Mouse (Mus musculus): ENCODE measurements around the gene Dmrtc2. TPM values are rescaled to one million over a fixed set of nuclear protein-coding genes. Genes with fewer than 3 reads are reported as not detected.

Gene Dmrtc2
- total RNA-seq, 2 experiments from 2014 or later = not detected

DNA sequence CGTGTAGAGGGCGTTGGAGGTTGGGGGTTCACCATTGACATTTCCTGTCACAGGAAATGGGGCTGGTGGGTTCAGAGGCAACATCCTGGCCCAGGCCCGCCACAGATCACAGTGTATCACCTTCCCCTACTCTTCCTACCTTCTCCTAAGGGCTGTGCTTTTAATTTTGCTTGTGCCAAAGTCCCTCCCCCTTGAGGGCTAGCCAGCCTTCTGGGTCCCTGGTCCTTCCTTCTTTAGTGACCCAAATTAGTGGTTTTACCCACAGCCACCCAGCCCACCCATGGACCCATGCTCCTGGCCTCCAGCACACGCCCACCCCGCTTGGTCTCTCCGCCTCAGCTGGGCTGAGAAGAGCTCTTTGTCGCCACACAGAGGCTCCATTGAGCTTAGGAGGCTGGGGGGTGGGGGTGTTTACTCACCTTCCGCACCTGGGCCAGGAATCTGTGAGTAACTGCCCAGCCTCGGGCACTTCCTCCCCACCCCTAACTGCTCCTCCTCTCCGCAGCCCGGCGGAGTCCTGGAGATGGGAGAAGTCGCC, 37.4 kb downstream of the Dmrtc2 start:
- intact Hi-C loops (cut with DNase I) = no loop called here
- no peak for DNase-seq
- no peak overlapping the region for H3K4me3 ChIP-seq
- no peak for TF ChIP-seq CTCF (IDR thresholded peaks at IDR 0.05)
- H3K27ac ChIP-seq = no peak overlapping the region; the same call in 1 of the 2 replicates

DNA sequence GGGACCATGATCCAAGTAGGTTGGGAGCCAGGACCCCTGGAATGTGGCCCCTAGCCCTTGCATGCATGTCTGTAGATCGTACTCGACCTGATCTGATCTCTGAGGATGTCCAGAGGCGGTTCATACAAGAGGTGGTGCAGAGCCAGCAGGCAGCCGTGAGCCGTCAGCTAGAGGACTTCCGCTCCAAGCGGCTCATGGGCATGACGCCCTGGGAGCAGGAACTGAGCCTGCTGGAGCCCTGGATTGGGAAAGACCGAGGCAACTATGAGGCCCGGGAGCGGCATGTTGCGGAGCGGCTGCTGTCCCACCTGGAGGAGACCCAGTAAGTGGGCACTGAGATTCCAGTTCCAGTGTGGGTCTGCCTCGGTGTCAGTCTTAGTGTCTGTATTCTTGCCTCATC, 42.6 kb downstream of the Dmrtc2 start:
- no peak for TF ChIP-seq CTCF (IDR thresholded peaks at IDR 0.05)
- intact Hi-C loops (cut with DNase I) = no loop called here
- Histone ChIP-seq H3K27ac (no peak overlapping the region), H3K4me3 (no peak overlapping the region)
- no peak for DNase-seq

DNA sequence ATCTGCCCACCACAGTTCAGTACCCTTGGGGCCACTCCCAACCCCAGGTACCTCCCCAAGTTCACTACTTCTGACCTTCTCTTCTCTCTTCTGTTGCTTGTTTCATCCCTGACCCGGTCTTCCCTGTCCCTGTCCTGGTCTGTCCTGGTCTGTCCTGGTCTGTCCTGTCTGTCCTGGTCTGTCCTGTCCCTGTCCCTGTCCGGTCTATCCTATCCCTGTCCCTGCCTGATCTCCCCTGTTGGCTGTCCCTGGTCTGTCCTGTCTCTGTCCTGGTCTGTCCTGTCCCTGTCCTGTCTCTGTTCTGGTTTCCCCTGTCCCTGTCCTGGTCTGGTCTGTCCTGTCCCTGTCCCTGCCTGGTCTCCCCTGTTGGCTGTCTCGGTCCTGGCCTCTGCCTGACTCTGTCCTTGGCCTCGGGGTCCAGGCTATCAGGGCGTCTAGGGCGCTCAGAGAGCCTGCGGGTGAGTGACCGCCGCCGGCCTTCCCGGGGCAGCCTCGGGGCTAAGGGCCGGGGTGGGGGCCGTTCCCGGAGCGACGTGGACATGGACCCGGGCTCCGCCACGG, 49.0 kb downstream of the Dmrtc2 start:
- no peak for TF ChIP-seq CTCF (IDR thresholded peaks at IDR 0.05)
- Histone ChIP-seq H3K27ac (peak overlapping the region; percentile 64), H3K4me3 (peak overlapping the region; percentile 23; the same call in 1 of the 2 replicates)
- DNase-seq = peak; percentile 48
- intact Hi-C loops (cut with DNase I) = no loop called here

DNA sequence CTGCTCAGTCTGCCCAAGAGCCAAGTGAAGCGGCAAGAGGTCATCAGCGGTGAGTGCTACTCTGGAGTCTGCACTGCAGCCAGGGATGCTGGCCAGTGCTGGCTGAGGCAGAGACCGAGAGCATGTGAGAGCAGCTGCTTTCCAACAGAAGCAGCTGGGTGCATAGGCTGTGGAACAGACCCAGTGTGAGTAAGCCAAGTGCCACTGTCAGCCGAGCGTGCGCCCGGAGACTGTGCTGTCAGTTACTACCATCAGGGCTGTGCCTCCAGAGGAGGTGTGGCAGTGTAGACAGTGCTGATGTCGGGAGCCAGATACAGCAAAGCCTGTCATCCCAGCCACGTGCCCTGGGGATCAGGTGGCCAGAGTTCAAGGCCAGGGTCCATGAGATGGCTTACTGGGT, 49.9 kb downstream of the Dmrtc2 start:
- Histone ChIP-seq H3K4me3 (no peak overlapping the region), H3K27ac (peak overlapping the region; percentile 64)
- TF ChIP-seq CTCF (IDR thresholded peaks at IDR 0.05) = no peak
- intact Hi-C loops (cut with DNase I) = no loop called here
- DNase-seq = peak; percentile 89

Other genes with a start within 250 kb of the Dmrtc2 start
- gene Lypd3, start 233.5 kb upstream of the Dmrtc2 start, total RNA-seq (2021) = not detected
- not detected for gene Tex101, start 193.4 kb upstream of the Dmrtc2 start, total RNA-seq (2021)
- gene BC049730, start 160.8 kb upstream of the Dmrtc2 start, total RNA-seq (2021) = not detected
- not detected for gene Gm4763, start 143.1 kb upstream of the Dmrtc2 start, total RNA-seq (2021)
- gene Cd177, start 109.7 kb upstream of the Dmrtc2 start, total RNA-seq (2021) = not detected
- not detected for gene Ceacam10, start 92.9 kb upstream of the Dmrtc2 start, total RNA-seq (2021)
- gene Gm9844, start 7.8 kb upstream of the Dmrtc2 start, total RNA-seq (2021) = not detected
- gene Lypd4, start 116 bp upstream of the Dmrtc2 start, total RNA-seq (2021) = not detected
- gene Rps19, start 14.3 kb downstream of the Dmrtc2 start, total RNA-seq (2021) = 100 to 1,000 TPM; 326 to 419 TPM
- not detected for gene Cd79a, start 27.3 kb downstream of the Dmrtc2 start, total RNA-seq (2021)
- 10 to 100 TPM; 28.4 to 29.3 TPM for gene Arhgef1, start 32.9 kb downstream of the Dmrtc2 start, total RNA-seq (2021)
- gene Gm4881, start 74.4 kb downstream of the Dmrtc2 start, total RNA-seq (2021) = not detected
- 100 to 1,000 TPM; 231 to 243 TPM for gene Rabac1, start 102.7 kb downstream of the Dmrtc2 start, total RNA-seq (2021)
- not detected for gene Atp1a3, start 135.9 kb downstream of the Dmrtc2 start, total RNA-seq (2021)
- 1 to 10 TPM; 2.4 to 3.1 TPM for gene Grik5, start 202.3 kb downstream of the Dmrtc2 start, total RNA-seq (2021)
- 1 to 10 TPM; 7.2 to 9.2 TPM for gene Zfp574, start 202.5 kb downstream of the Dmrtc2 start, total RNA-seq (2021)

Measured in gastrocnemius, adult 2 months (tissue).